Mouse (Mus musculus) brain, adult 10 weeks (tissue): ENCODE data around the gene Osbp. TPM values are rescaled to one million over a fixed set of nuclear protein-coding genes. Genes with fewer than 3 reads are reported as not detected.

Experiments
- polyA plus RNA-seq: library from polyadenylated mRNA; stranded (reverse); fragments of 350-450 nt; fragmentation: Illumina TruSeq; extraction: RNeasy Lipid Tissue Mini Kit (QIAGEN cat#74804); gene quantifications from one replicate; pipeline ENCODE4 v1.2.3, GENCODE M21; 2015; ENCODE audit warnings: low read depth, low replicate concordance

Gene Osbp
- 35.7 TPM for polyA plus RNA-seq

GRCm38 (mm10) chr19:11965023-11965942 is at the start of gene Osbp:
Gene Osbp (plus strand): TSS chr19:11965941.

GRCm38 (mm10) chr19:12041217-12041616 is 75.5 kb downstream of the Osbp start, which contains the start of gene Olfr1423:
Gene Olfr1423 (minus strand): TSS chr19:12041317.

Other genes with a start within 250 kb of the Osbp start
- not detected for gene Gif, start 218.4 kb upstream of the Osbp start, polyA plus RNA-seq
- 59.0 TPM for gene Mrpl16, start 195.6 kb upstream of the Osbp start, polyA plus RNA-seq
- gene Stx3, start 146.5 kb upstream of the Osbp start, polyA plus RNA-seq, result 34.6 TPM
- not detected for gene Olfr1417, start 126.7 kb upstream of the Osbp start, polyA plus RNA-seq
- not detected for gene Olfr1418, start 104.9 kb upstream of the Osbp start, polyA plus RNA-seq
- not detected for gene Olfr1419, start 90.8 kb upstream of the Osbp start, polyA plus RNA-seq
- gene Olfr1420, start 79.4 kb upstream of the Osbp start, polyA plus RNA-seq, result not detected
- 13.3 TPM for gene Patl1, start 53.5 kb upstream of the Osbp start, polyA plus RNA-seq
- gene Olfr1423, start 75.4 kb downstream of the Osbp start, polyA plus RNA-seq, result not detected
- not detected for gene Olfr1424, start 96.7 kb downstream of the Osbp start, polyA plus RNA-seq
- not detected for gene Olfr1425, start 111.8 kb downstream of the Osbp start, polyA plus RNA-seq
- not detected for gene Olfr1426, start 126.1 kb downstream of the Osbp start, polyA plus RNA-seq
- gene Olfr1427, start 137.4 kb downstream of the Osbp start, polyA plus RNA-seq, result not detected
- gene Olfr1428, start 150.0 kb downstream of the Osbp start, polyA plus RNA-seq, result not detected
- gene Olfr76, start 157.3 kb downstream of the Osbp start, polyA plus RNA-seq, result not detected
- not detected for gene Olfr1555-ps1, start 204.2 kb downstream of the Osbp start, polyA plus RNA-seq
- gene Olfr1431, start 234.7 kb downstream of the Osbp start, polyA plus RNA-seq, result not detected